In genomic region chr13:57736060-57736459, GRCm38 (mm10) we compare ENCODE assay signal across 28 mouse cellular contexts.
DNase-seq lines count a peak whose midpoint lies in the region; ATAC-seq lines count a peak whose summit lies in the region.
"Had no signal": no experiment of that assay in that cellular context is flagged by ENCODE, and none has a peak within 500 bp of the region (broad histone marks: within the 10 kb centered on the region; RNA-seq: fewer than 3 reads in every experiment).

No protein-coding gene starts in this region.

- no peaks in the 10 kb centered on the region for H3K36me3 ChIP-seq in limb, embryonic 12.5 days
- H3K36me3 ChIP-seq in limb, embryonic 10.5 days, result no peaks in the 10 kb centered on the region
- H3K36me3 ChIP-seq: embryonic facial prominence, embryonic 13.5 days; forebrain, embryonic 10.5 days; heart, embryonic 13.5 days; hindbrain, embryonic 12.5 days; midbrain, embryonic 13.5 days had no signal

- peaks cover 36% of the 10 kb centered on the region for H3K4me1 ChIP-seq in limb, embryonic 12.5 days (replicated peaks)
- H3K4me1 ChIP-seq in limb, embryonic 10.5 days, result peaks cover 48% of the 10 kb centered on the region

- intact Hi-C loops in heart, postnatal 36 days (cut with DNase I), result no loop called here

- 27% methylated on average over 7 of the region's 7 CpGs for WGBS in limb, embryonic 12.5 days
- WGBS in limb, embryonic 10.5 days, result 66% methylated on average over 7 of the region's 7 CpGs

- no peak overlapping the region for H3K9ac ChIP-seq in limb, embryonic 12.5 days (replicated peaks)
- H3K9ac ChIP-seq: embryonic facial prominence, embryonic 13.5 days; heart, embryonic 13.5 days; hindbrain, embryonic 12.5 days; liver, embryonic 14.5 days; midbrain, embryonic 13.5 days had no signal

- H3K9me3 ChIP-seq in limb, embryonic 12.5 days, result no peaks in the 10 kb centered on the region
- no peaks in the 10 kb centered on the region for H3K9me3 ChIP-seq in limb, embryonic 10.5 days (replicated peaks)
- H3K9me3 ChIP-seq: embryonic facial prominence, embryonic 13.5 days; forebrain, embryonic 10.5 days; heart, embryonic 13.5 days; hindbrain, embryonic 12.5 days; midbrain, embryonic 13.5 days had no signal

- DNase-seq in cerebellum, adult 8-10 months, result peak; percentile 29
- no peak for DNase-seq in cerebellum, adult 9-11 months
- DNase-seq in limb, embryonic 10.5 days (ENCODE audit: low spot score), result no peak
- DNase-seq in cerebellum, postnatal 14 days, result peak; percentile 66 to 79
- DNase-seq in heart, postnatal 36 days, result no peak
- DNase-seq: adrenal gland, adult 8-10 months; heart, postnatal 10 days; kidney, adult 2 months; kidney, postnatal 36 days; liver; lung, adult 2 months; lung, postnatal 10 days; right cerebral cortex, adult 18-20 months; spleen, adult 18-20 months; thymus, postnatal 14 days had no signal

- no peaks in the 10 kb centered on the region for H3K27me3 ChIP-seq in limb, embryonic 12.5 days
- H3K27me3 ChIP-seq in limb, embryonic 10.5 days (ENCODE audit: low read depth, poor library complexity, severe bottlenecking), result 0 out of 2 replicates have a peak, but pooled peaks cover 7% of the 10 kb centered on the region
- H3K27me3 ChIP-seq: heart, embryonic 13.5 days; hindbrain, embryonic 12.5 days; midbrain, embryonic 13.5 days had no signal

- no peak overlapping the region for H3K4me2 ChIP-seq in limb, embryonic 12.5 days
- H3K4me2 ChIP-seq: embryonic facial prominence, embryonic 13.5 days; heart, embryonic 13.5 days; hindbrain, embryonic 12.5 days; midbrain, embryonic 13.5 days had no signal

- no peak overlapping the region for H3K4me3 ChIP-seq in limb, embryonic 12.5 days (replicated peaks)
- H3K4me3 ChIP-seq in limb, embryonic 10.5 days, result no peak overlapping the region
- H3K4me3 ChIP-seq: embryonic facial prominence, embryonic 13.5 days; forebrain, embryonic 10.5 days; heart, embryonic 13.5 days; hindbrain, embryonic 12.5 days; layer of hippocampus, adult 2 months; left cerebral cortex, adult 2 months; midbrain, embryonic 13.5 days had no signal

- H3K27ac ChIP-seq in limb, embryonic 12.5 days, result peak overlapping the region; percentile 59
- no peak overlapping the region for H3K27ac ChIP-seq in limb, embryonic 10.5 days
- H3K27ac ChIP-seq: embryonic facial prominence, embryonic 13.5 days; forebrain, embryonic 10.5 days; heart, embryonic 13.5 days; hindbrain, embryonic 12.5 days; layer of hippocampus, adult 2 months; left cerebral cortex, adult 2 months; liver, embryonic 14.5 days; macrophage; midbrain, embryonic 13.5 days had no signal

- ATAC-seq in limb, embryonic 12.5 days (ENCODE audit: insufficient number of reproducible peaks, insufficient read depth, low FRiP score, low TSS enrichment, low read depth), result 0 out of 2 replicates have a peak, but pooled peaks have one; percentile 54
- no peak for ATAC-seq in frontal cortex, adult (ENCODE audit: low TSS enrichment)
- ATAC-seq: CD4-positive, CD25-positive, alpha-beta regulatory T cell, adult 4 months; forebrain, embryonic 16.5 days; midbrain, embryonic 13.5 days had no signal

Comparison
In these comparisons a context has a peak if more than half of its experiments do, and no peak if none do; other contexts are left out.
1. DNase-seq: peak in cerebellum, adult 8-10 months (single experiment) and cerebellum, postnatal 14 days (2 of 2); none in cerebellum, adult 9-11 months (single experiment), limb, embryonic 10.5 days (single experiment) and heart, postnatal 36 days (0 of 2).